Mouse (Mus musculus): Measurements from ENCODE around the gene Galnt14.

DNA sequence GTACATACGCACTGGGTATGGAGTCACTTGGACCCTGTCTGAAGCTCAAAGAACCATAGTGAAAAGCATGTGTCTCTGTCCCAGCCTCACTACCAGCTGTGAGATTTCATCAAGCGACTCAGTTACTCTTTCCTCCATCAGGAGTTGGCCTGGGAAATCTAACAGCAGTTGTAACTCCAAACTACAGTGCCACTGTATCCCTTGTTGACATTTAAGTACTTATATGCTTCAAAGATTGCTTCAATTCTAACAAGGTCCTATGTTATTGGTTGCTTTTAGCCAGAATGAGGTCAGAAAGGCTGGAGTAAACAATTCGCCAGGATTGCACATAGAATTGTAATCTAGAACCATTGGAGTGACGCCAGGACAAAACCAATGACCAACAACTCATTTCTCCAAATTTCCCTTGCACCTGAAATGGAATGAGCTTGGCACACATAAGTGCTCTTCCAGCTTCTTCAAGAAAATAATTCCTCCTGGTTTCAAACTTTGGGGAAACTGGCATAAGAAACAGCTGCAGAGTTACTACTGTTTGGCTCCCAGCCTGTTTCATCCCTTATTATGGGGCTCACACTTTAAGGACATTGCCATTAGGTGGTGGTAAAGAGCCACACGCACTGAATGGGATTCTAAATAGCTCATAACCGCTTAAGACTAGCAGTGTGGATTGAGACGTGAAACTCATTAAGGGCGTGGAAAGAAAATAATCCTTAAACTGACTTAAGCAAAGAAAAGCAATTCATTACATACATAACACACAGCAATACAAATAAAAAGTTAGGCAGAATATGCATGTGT, 13.8 kb upstream of the Galnt14 start:
- no peak for TF ChIP-seq POLR2A (IDR thresholded peaks at IDR 0.05; ENCODE audit: extremely low read depth, insufficient read depth, low read length)
- TF ChIP-seq CTCF (IDR thresholded peaks at IDR 0.05; ENCODE audit: extremely low read depth, insufficient read depth, low read length): peak; percentile 37; the same call in 1 of the 2 replicates

All from cortical plate, adult 2 months (tissue).